17 mouse cellular contexts compared by ENCODE assay signal in the genomic region with DNA sequence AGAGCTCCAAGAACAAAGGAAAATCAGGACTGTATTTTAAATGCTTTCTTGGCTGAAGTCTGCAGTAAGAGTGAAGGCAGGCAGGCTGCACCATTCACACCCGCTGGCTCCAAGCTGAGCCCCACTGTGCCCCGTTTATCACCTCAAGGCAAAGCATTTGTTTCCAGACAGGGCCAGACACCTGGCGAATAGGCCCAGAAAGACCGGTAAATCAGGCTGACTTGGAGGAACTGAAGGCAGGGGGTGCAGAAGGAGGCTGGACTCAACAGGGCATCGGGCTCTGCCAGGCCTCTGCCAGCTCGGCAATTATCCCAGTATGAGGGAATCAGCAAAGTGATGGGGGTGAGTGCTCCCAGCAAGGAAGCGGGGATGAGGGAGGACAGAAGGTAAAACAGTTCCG. TPM values are rescaled to one million over a fixed set of nuclear protein-coding genes. Genes with fewer than 3 reads are reported as not detected.
DNase-seq lines count a peak whose midpoint lies in the region; ATAC-seq and TF ChIP-seq lines count a peak whose summit lies in the region.
"Had no signal": no experiment of that assay in that cellular context is flagged by ENCODE, and none has a peak within 500 bp of the region (broad histone marks: within the 10 kb centered on the region; RNA-seq: fewer than 3 reads in every experiment).

No protein-coding gene starts in this region.

- H3K36me3 ChIP-seq in embryonic facial prominence, embryonic 13.5 days, result no peaks in the 10 kb centered on the region
- H3K36me3 ChIP-seq in embryonic facial prominence, embryonic 10.5 days (replicated peaks), result no peaks in the 10 kb centered on the region
- H3K36me3 ChIP-seq in stomach, postnatal 0 days (ENCODE audit: control insufficient read depth, insufficient read depth, low read length), result no peaks in the 10 kb centered on the region
- H3K36me3 ChIP-seq: heart, embryonic 15.5 days; limb, embryonic 12.5 days; midbrain, embryonic 15.5 days had no signal

- peaks cover 43% of the 10 kb centered on the region for H3K4me1 ChIP-seq in embryonic facial prominence, embryonic 13.5 days
- peaks cover 30% of the 10 kb centered on the region for H3K4me1 ChIP-seq in embryonic facial prominence, embryonic 10.5 days
- H3K4me1 ChIP-seq in stomach, postnatal 0 days (replicated peaks; ENCODE audit: control insufficient read depth, insufficient read depth), result no peaks in the 10 kb centered on the region

- H3K4me3 ChIP-seq in embryonic facial prominence, embryonic 13.5 days, result no peak overlapping the region
- H3K4me3 ChIP-seq in embryonic facial prominence, embryonic 10.5 days, result no peak overlapping the region
- no peak overlapping the region for H3K4me3 ChIP-seq in stomach, postnatal 0 days (ENCODE audit: low read depth, low read length)
- H3K4me3 ChIP-seq: heart, embryonic 15.5 days; limb, embryonic 12.5 days; midbrain, embryonic 15.5 days had no signal

- 0 out of 2 replicates have a peak, but pooled peaks cover 4% of the 10 kb centered on the region for H3K27me3 ChIP-seq in embryonic facial prominence, embryonic 13.5 days
- H3K27me3 ChIP-seq in embryonic facial prominence, embryonic 10.5 days (replicated peaks; ENCODE audit: low read depth, poor library complexity, severe bottlenecking), result peaks cover 22% of the 10 kb centered on the region
- no peaks in the 10 kb centered on the region for H3K27me3 ChIP-seq in stomach, postnatal 0 days (ENCODE audit: control insufficient read depth, insufficient read depth, low read length)
- H3K27me3 ChIP-seq: midbrain, embryonic 15.5 days had no signal

- ATAC-seq in embryonic facial prominence, embryonic 13.5 days (ENCODE audit: insufficient number of reproducible peaks, insufficient read depth, low FRiP score, low TSS enrichment, low read depth), result no peak
- ATAC-seq in stomach, postnatal 0 days (ENCODE audit: low FRiP score, low TSS enrichment), result no peak
- ATAC-seq: liver, postnatal 0 days; midbrain, embryonic 15.5 days had no signal

- H3K9ac ChIP-seq in embryonic facial prominence, embryonic 13.5 days, result no peak overlapping the region
- no peak overlapping the region for H3K9ac ChIP-seq in stomach, postnatal 0 days (ENCODE audit: low read length)
- H3K9ac ChIP-seq: heart, embryonic 15.5 days; hindbrain, embryonic 14.5 days; limb, embryonic 12.5 days; liver, postnatal 0 days; midbrain, embryonic 15.5 days had no signal

- H3K9me3 ChIP-seq in embryonic facial prominence, embryonic 13.5 days, result no peaks in the 10 kb centered on the region
- no peaks in the 10 kb centered on the region for H3K9me3 ChIP-seq in embryonic facial prominence, embryonic 10.5 days
- H3K9me3 ChIP-seq in stomach, postnatal 0 days (ENCODE audit: control insufficient read depth, low read length), result no peaks in the 10 kb centered on the region
- H3K9me3 ChIP-seq: heart, embryonic 15.5 days; limb, embryonic 12.5 days; midbrain, embryonic 15.5 days had no signal

- no peak for TF ChIP-seq CTCF in stomach, postnatal 0 days (IDR thresholded peaks at IDR 0.05; ENCODE audit: low read depth)

- peak overlapping the region; percentile 40; the same call in 1 of the 2 replicates for H3K27ac ChIP-seq in embryonic facial prominence, embryonic 13.5 days
- H3K27ac ChIP-seq in embryonic facial prominence, embryonic 10.5 days (replicated peaks), result no peak overlapping the region; the same call in 1 of the 2 replicates
- H3K27ac ChIP-seq in stomach, postnatal 0 days (replicated peaks), result no peak overlapping the region
- H3K27ac ChIP-seq: heart, embryonic 15.5 days; hindbrain, embryonic 14.5 days; limb, embryonic 12.5 days had no signal

- no peak for DNase-seq in embryonic facial prominence, embryonic 10.5 days (ENCODE audit: low spot score)
- DNase-seq in ovary, postnatal 36 days (ENCODE audit: low spot score), result peak; percentile 20
- no peak for DNase-seq in ovary, postnatal 10 days (ENCODE audit: low spot score)
- peak; percentile 62 to 82 for DNase-seq in cerebellum, postnatal 10 days
- peak; percentile 25 for DNase-seq in stomach, postnatal 0 days (ENCODE audit: low spot score)
- no peak for DNase-seq in spleen, adult 12 weeks (ENCODE audit: low spot score)
- DNase-seq in adrenal gland, adult 8-10 months, result no peak
- DNase-seq: gastrocnemius, postnatal 36 days; kidney, adult 11 months; kidney, postnatal 36 days; liver, postnatal 0 days; lung, postnatal 4 days had no signal

- H3K4me2 ChIP-seq in embryonic facial prominence, embryonic 13.5 days, result no peak overlapping the region
- no peak overlapping the region for H3K4me2 ChIP-seq in stomach, postnatal 0 days (replicated peaks; ENCODE audit: low read depth)
- H3K4me2 ChIP-seq: heart, embryonic 15.5 days; hindbrain, embryonic 14.5 days; limb, embryonic 12.5 days; midbrain, embryonic 15.5 days had no signal

- WGBS in embryonic facial prominence, embryonic 13.5 days, result 22% methylated on average over 8 of the region's 8 CpGs
- 28% methylated on average over 8 of the region's 8 CpGs for WGBS in embryonic facial prominence, embryonic 10.5 days
- WGBS in stomach, postnatal 0 days, result 23% methylated on average over 8 of the region's 8 CpGs

- no peak for TF ChIP-seq EP300 in stomach, postnatal 0 days (optimal IDR thresholded peaks at IDR 0.05)

RNA-seq across cellular contexts. Expression of gene Grpel1, which starts 19.8 kb away (rescaled TPM):
- 46.1 and 47.8 TPM in 2 replicates for polyA plus RNA-seq in embryonic facial prominence, embryonic 13.5 days (2015; fragmentation: Nextera tagmentation; extraction: Ambion mirVana)
- polyA plus RNA-seq in embryonic facial prominence, embryonic 10.5 days (2016; fragmentation: Nextera tagmentation; extraction: Ambion mirVana), result 59.8 and 62.2 TPM in 2 replicates
- polyA plus RNA-seq in stomach, postnatal 0 days (2015; fragmentation: Nextera tagmentation; extraction: Ambion mirVana), result 54.1 and 56.5 TPM in 2 replicates
- 10 to 100 TPM; 53.4 to 69.1 (median 62.6) TPM for total RNA-seq in adrenal gland, adult 8-10 months (2022)

RNA-seq across cellular contexts. Expression of gene Tada2b, which starts 39.1 kb away (rescaled TPM):
- 2.1 TPM in 2 replicates for polyA plus RNA-seq in embryonic facial prominence, embryonic 13.5 days (2015; fragmentation: Nextera tagmentation; extraction: Ambion mirVana)
- 1.3 and 1.7 TPM in 2 replicates for polyA plus RNA-seq in embryonic facial prominence, embryonic 10.5 days (2016; fragmentation: Nextera tagmentation; extraction: Ambion mirVana)
- polyA plus RNA-seq in stomach, postnatal 0 days (2015; fragmentation: Nextera tagmentation; extraction: Ambion mirVana), result 1.5 and 1.8 TPM in 2 replicates
- total RNA-seq in adrenal gland, adult 8-10 months (2022), result 10 to 100 TPM; 34.0 to 42.2 (median 35.6) TPM

RNA-seq across cellular contexts. Expression of gene Ccdc96, which starts 39.4 kb away (rescaled TPM):
- 0.40 and 0.49 TPM in 2 replicates for polyA plus RNA-seq in embryonic facial prominence, embryonic 13.5 days (2015; fragmentation: Nextera tagmentation; extraction: Ambion mirVana)
- 1.9 and 2.0 TPM in 2 replicates for polyA plus RNA-seq in embryonic facial prominence, embryonic 10.5 days (2016; fragmentation: Nextera tagmentation; extraction: Ambion mirVana)
- polyA plus RNA-seq in stomach, postnatal 0 days (2015; fragmentation: Nextera tagmentation; extraction: Ambion mirVana), result 0.12 and 0.21 TPM in 2 replicates
- under 1 TPM; 0.38 to 0.99 (median 0.55) TPM for total RNA-seq in adrenal gland, adult 8-10 months (2022)

RNA-seq across cellular contexts. Expression of gene Sorcs2, which starts 47.1 kb away (rescaled TPM):
- polyA plus RNA-seq in embryonic facial prominence, embryonic 13.5 days (2015; fragmentation: Nextera tagmentation; extraction: Ambion mirVana), result 13.1 and 14.8 TPM in 2 replicates
- 7.0 and 8.7 TPM in 2 replicates for polyA plus RNA-seq in embryonic facial prominence, embryonic 10.5 days (2016; fragmentation: Nextera tagmentation; extraction: Ambion mirVana)
- polyA plus RNA-seq in stomach, postnatal 0 days (2015; fragmentation: Nextera tagmentation; extraction: Ambion mirVana), result 3.1 and 4.2 TPM in 2 replicates
- 10 to 100 TPM in 3 of 4 experiments, 1 to 10 TPM in 1; 7.9 to 18.3 (median 12.5) TPM for total RNA-seq in adrenal gland, adult 8-10 months (2022)

Comparison
In these comparisons a context has a peak if more than half of its experiments do, and no peak if none do; other contexts are left out.
1. DNase-seq: peak in ovary, postnatal 36 days (single experiment), cerebellum, postnatal 10 days (2 of 2) and stomach, postnatal 0 days (single experiment); none in embryonic facial prominence, embryonic 10.5 days (single experiment), ovary, postnatal 10 days (single experiment), spleen, adult 12 weeks (single experiment) and adrenal gland, adult 8-10 months (single experiment).